Mouse (Mus musculus): ENCODE measurements around the gene Mmp23. TPM values are rescaled to one million over a fixed set of nuclear protein-coding genes. Genes with fewer than 3 reads are reported as not detected.
A peak's percentile ranks its signal among the peaks of the same experiment; 100 is the strongest.

Gene Mmp23
- polyA plus RNA-seq, 2 experiments = 19.8 to 34.7 TPM

GRCm38 (mm10) chr4:155605132-155605531, 48.1 kb downstream of the Mmp23 start:
- DNase-seq (ENCODE audit: low spot score) (no peak), ATAC-seq (ENCODE audit: low FRiP score, low read depth) (no peak)
- Histone ChIP-seq H3K4me1 (ENCODE audit: control insufficient read depth, insufficient read depth, low read length) (peaks cover 11% of the 10 kb centered on the region; the same call in 1 of the 2 replicates), H3K4me2 (replicated peaks; ENCODE audit: low read depth, low read length, severe bottlenecking) (no peak overlapping the region), H3K9me3 (ENCODE audit: control insufficient read depth, low read length) (no peaks in the 10 kb centered on the region), H3K27me3 (ENCODE audit: control insufficient read depth, insufficient read depth, low read length) (no peaks in the 10 kb centered on the region), H3K9ac (ENCODE audit: low read depth, low read length, severe bottlenecking) (no peak overlapping the region), H3K4me3 (replicated peaks; ENCODE audit: low read length) (no peak overlapping the region), H3K36me3 (ENCODE audit: control insufficient read depth, insufficient read depth, low read length) (peaks cover 16% of the 10 kb centered on the region), H3K27ac (replicated peaks; ENCODE audit: low read depth, low read length) (no peak overlapping the region)
- TF ChIP-seq POLR2A (IDR thresholded peaks at IDR 0.05; ENCODE audit: borderline replicate concordance, extremely low read depth, insufficient read depth, insufficient read length) = no peak
- 92% methylated on average over 4 of the region's 4 CpGs for WGBS

- DNase-seq (ENCODE audit: low spot score) (no peak), ATAC-seq (ENCODE audit: low FRiP score, low read depth) (no peak)
- WGBS = 96% methylated on average over 6 of the region's 6 CpGs
- no peak overlapping the region for H3K27ac ChIP-seq (replicated peaks; ENCODE audit: low read depth, low read length)
- no peaks in the 10 kb centered on the region for H3K9me3 ChIP-seq (ENCODE audit: control insufficient read depth, low read length)
- H3K4me3 ChIP-seq (replicated peaks; ENCODE audit: low read length) = no peak overlapping the region
- no peak overlapping the region for H3K4me2 ChIP-seq (replicated peaks; ENCODE audit: low read depth, low read length, severe bottlenecking)
- no peak overlapping the region for H3K9ac ChIP-seq (ENCODE audit: low read depth, low read length, severe bottlenecking)
- H3K27me3 ChIP-seq (ENCODE audit: control insufficient read depth, insufficient read depth, low read length) = no peaks in the 10 kb centered on the region
- peaks cover 11% of the 10 kb centered on the region; the same call in 1 of the 2 replicates for H3K4me1 ChIP-seq (ENCODE audit: control insufficient read depth, insufficient read depth, low read length)
- TF ChIP-seq POLR2A (IDR thresholded peaks at IDR 0.05; ENCODE audit: borderline replicate concordance, extremely low read depth, insufficient read depth, insufficient read length) = no peak
- H3K36me3 ChIP-seq (ENCODE audit: control insufficient read depth, insufficient read depth, low read length) = 0 out of 2 replicates have a peak, but pooled peaks cover 9% of the 10 kb centered on the region
Measured at GRCm38 (mm10) chr4:155603801-155604200, 49.4 kb downstream of the Mmp23 start.

- Histone ChIP-seq H3K27ac (replicated peaks; ENCODE audit: low read depth, low read length) (no peak overlapping the region), H3K4me2 (replicated peaks; ENCODE audit: low read depth, low read length, severe bottlenecking) (peak overlapping the region; percentile 79), H3K36me3 (ENCODE audit: control insufficient read depth, insufficient read depth, low read length) (0 out of 2 replicates have a peak, but pooled peaks cover 9% of the 10 kb centered on the region), H3K9ac (ENCODE audit: low read depth, low read length, severe bottlenecking) (peak overlapping the region; percentile 93), H3K4me3 (replicated peaks; ENCODE audit: low read length) (peak overlapping the region; percentile 85), H3K9me3 (ENCODE audit: control insufficient read depth, low read length) (no peaks in the 10 kb centered on the region), H3K4me1 (ENCODE audit: control insufficient read depth, insufficient read depth, low read length) (peaks cover 11% of the 10 kb centered on the region; the same call in 1 of the 2 replicates), H3K27me3 (ENCODE audit: control insufficient read depth, insufficient read depth, low read length) (no peaks in the 10 kb centered on the region)
- DNase-seq (ENCODE audit: low spot score) = no peak
- TF ChIP-seq POLR2A (IDR thresholded peaks at IDR 0.05; ENCODE audit: borderline replicate concordance, extremely low read depth, insufficient read depth, insufficient read length) = no peak
- ATAC-seq (ENCODE audit: low FRiP score, low read depth) = no peak
- WGBS = 89% methylated on average over 1 of the region's 1 CpGs
Measured at GRCm38 (mm10) chr4:155602753-155603152, 50.4 kb downstream of the Mmp23 start.

- peak overlapping the region; percentile 93 for H3K9ac ChIP-seq (ENCODE audit: low read depth, low read length, severe bottlenecking)
- peak overlapping the region; percentile 99 for H3K27ac ChIP-seq (replicated peaks; ENCODE audit: low read depth, low read length)
- TF ChIP-seq POLR2A (IDR thresholded peaks at IDR 0.05; ENCODE audit: borderline replicate concordance, extremely low read depth, insufficient read depth, insufficient read length) = no peak
- H3K4me3 ChIP-seq (replicated peaks; ENCODE audit: low read length) = peak overlapping the region; percentile 85
- WGBS = 4% methylated on average over 23 of the region's 31 CpGs
- DNase-seq (ENCODE audit: low spot score) (no peak), ATAC-seq (ENCODE audit: low FRiP score, low read depth) (peak; percentile 10)
- H3K4me1 ChIP-seq (ENCODE audit: control insufficient read depth, insufficient read depth, low read length) = peaks cover 11% of the 10 kb centered on the region; the same call in 1 of the 2 replicates
- no peaks in the 10 kb centered on the region for H3K27me3 ChIP-seq (ENCODE audit: control insufficient read depth, insufficient read depth, low read length)
- H3K36me3 ChIP-seq (ENCODE audit: control insufficient read depth, insufficient read depth, low read length) = 0 out of 2 replicates have a peak, but pooled peaks cover 9% of the 10 kb centered on the region
- no peaks in the 10 kb centered on the region for H3K9me3 ChIP-seq (ENCODE audit: control insufficient read depth, low read length)
- H3K4me2 ChIP-seq (replicated peaks; ENCODE audit: low read depth, low read length, severe bottlenecking) = peak overlapping the region; percentile 79
Measured at GRCm38 (mm10) chr4:155601997-155602456, 51.2 kb downstream of the Mmp23 start.

- no peaks in the 10 kb centered on the region for H3K27me3 ChIP-seq (ENCODE audit: control insufficient read depth, insufficient read depth, low read length)
- peaks cover 11% of the 10 kb centered on the region; the same call in 1 of the 2 replicates for H3K4me1 ChIP-seq (ENCODE audit: control insufficient read depth, insufficient read depth, low read length)
- peak; percentile 66; the same call in 1 of the 2 replicates for TF ChIP-seq POLR2A (IDR thresholded peaks at IDR 0.05; ENCODE audit: borderline replicate concordance, extremely low read depth, insufficient read depth, insufficient read length)
- peak; percentile 92 for DNase-seq (ENCODE audit: low spot score)
- H3K9ac ChIP-seq (ENCODE audit: low read depth, low read length, severe bottlenecking) = peak within 1 kb of the TSS; percentile 93
- 2% methylated on average over 53 of the region's 65 CpGs for WGBS
- H3K9me3 ChIP-seq (ENCODE audit: control insufficient read depth, low read length) = no peaks in the 10 kb centered on the region
- peak within 1 kb of the TSS; percentile 85 for H3K4me3 ChIP-seq (replicated peaks; ENCODE audit: low read length)
- 0 out of 2 replicates have a peak, but pooled peaks cover 9% of the 10 kb centered on the region for H3K36me3 ChIP-seq (ENCODE audit: control insufficient read depth, insufficient read depth, low read length)
- H3K27ac ChIP-seq (replicated peaks; ENCODE audit: low read depth, low read length) = peak within 1 kb of the TSS; percentile 99
- peak within 1 kb of the TSS; percentile 79 for H3K4me2 ChIP-seq (replicated peaks; ENCODE audit: low read depth, low read length, severe bottlenecking)
- ATAC-seq (ENCODE audit: low FRiP score, low read depth) = peak; percentile 95
Measured at GRCm38 (mm10) chr4:155601091-155601996, 51.8 kb downstream of the Mmp23 start, which contains the start of gene Slc35e2. Gene Slc35e2, plus strand, starts transcription at chr4:155601416.

Other genes starting within 250 kb of the Mmp23 start
- gene Cfap74, start 244.2 kb downstream of the Mmp23 start, polyA plus RNA-seq (2012; rRNA removed) = 5.2 and 5.9 TPM in 2 replicates
- gene Cfap74, start 244.2 kb downstream of the Mmp23 start, polyA plus RNA-seq (2014; fragmentation: Nextera tagmentation; extraction: Ambion mirVana) = 4.7 and 5.2 TPM in 2 replicates
- gene Tmem52, start 184.3 kb downstream of the Mmp23 start, polyA plus RNA-seq (2012; rRNA removed) = 0.42 and 0.50 TPM in 2 replicates
- gene Tmem52, start 184.3 kb downstream of the Mmp23 start, polyA plus RNA-seq (2014; fragmentation: Nextera tagmentation; extraction: Ambion mirVana) = not detected in 2 replicates
- 511 and 686 TPM in 2 replicates for gene Gnb1, start 162.0 kb downstream of the Mmp23 start, polyA plus RNA-seq (2012; rRNA removed)
- gene Gnb1, start 162.0 kb downstream of the Mmp23 start, polyA plus RNA-seq (2014; fragmentation: Nextera tagmentation; extraction: Ambion mirVana) = 440 and 493 TPM in 2 replicates
- gene Nadk, start 91.0 kb downstream of the Mmp23 start, polyA plus RNA-seq (2012; rRNA removed) = 78.8 and 91.2 TPM in 2 replicates
- gene Nadk, start 91.0 kb downstream of the Mmp23 start, polyA plus RNA-seq (2014; fragmentation: Nextera tagmentation; extraction: Ambion mirVana) = 87.9 and 97.1 TPM in 2 replicates
- gene Slc35e2, start 52.0 kb downstream of the Mmp23 start, polyA plus RNA-seq (2012; rRNA removed) = 10.9 and 13.8 TPM in 2 replicates
- gene Slc35e2, start 52.0 kb downstream of the Mmp23 start, polyA plus RNA-seq (2014; fragmentation: Nextera tagmentation; extraction: Ambion mirVana) = 8.5 and 10.8 TPM in 2 replicates
- 45.3 and 65.6 TPM in 2 replicates for gene Cdk11b, start 28.5 kb downstream of the Mmp23 start, polyA plus RNA-seq (2012; rRNA removed)
- 53.9 and 60.1 TPM in 2 replicates for gene Cdk11b, start 28.5 kb downstream of the Mmp23 start, polyA plus RNA-seq (2014; fragmentation: Nextera tagmentation; extraction: Ambion mirVana)
- not detected in 2 replicates for gene Gm10563, start 8.0 kb downstream of the Mmp23 start, polyA plus RNA-seq (2012; rRNA removed)
- gene Gm10563, start 8.0 kb downstream of the Mmp23 start, polyA plus RNA-seq (2014; fragmentation: Nextera tagmentation; extraction: Ambion mirVana) = not detected in 2 replicates
- 77.4 and 97.5 TPM in 2 replicates for gene Mib2, start 15.8 kb upstream of the Mmp23 start, polyA plus RNA-seq (2012; rRNA removed)
- gene Mib2, start 15.8 kb upstream of the Mmp23 start, polyA plus RNA-seq (2014; fragmentation: Nextera tagmentation; extraction: Ambion mirVana) = 29.5 and 32.1 TPM in 2 replicates
- 31.0 and 46.5 TPM in 2 replicates for gene Fndc10, start 41.0 kb upstream of the Mmp23 start, polyA plus RNA-seq (2012; rRNA removed)
- 8.1 and 9.4 TPM in 2 replicates for gene Fndc10, start 41.0 kb upstream of the Mmp23 start, polyA plus RNA-seq (2014; fragmentation: Nextera tagmentation; extraction: Ambion mirVana)
- gene Ssu72, start 51.4 kb upstream of the Mmp23 start, polyA plus RNA-seq (2012; rRNA removed) = 105 and 115 TPM in 2 replicates
- gene Ssu72, start 51.4 kb upstream of the Mmp23 start, polyA plus RNA-seq (2014; fragmentation: Nextera tagmentation; extraction: Ambion mirVana) = 131 and 135 TPM in 2 replicates
- 3.7 and 4.0 TPM in 2 replicates for gene Tmem240, start 81.4 kb upstream of the Mmp23 start, polyA plus RNA-seq (2012; rRNA removed)
- 0.88 and 1.1 TPM in 2 replicates for gene Tmem240, start 81.4 kb upstream of the Mmp23 start, polyA plus RNA-seq (2014; fragmentation: Nextera tagmentation; extraction: Ambion mirVana)
- gene Atad3a, start 107.7 kb upstream of the Mmp23 start, polyA plus RNA-seq (2012; rRNA removed) = 117 and 135 TPM in 2 replicates
- 84.8 and 85.2 TPM in 2 replicates for gene Atad3a, start 107.7 kb upstream of the Mmp23 start, polyA plus RNA-seq (2014; fragmentation: Nextera tagmentation; extraction: Ambion mirVana)
- gene Vwa1, start 121.3 kb upstream of the Mmp23 start, polyA plus RNA-seq (2012; rRNA removed) = 12.4 and 14.9 TPM in 2 replicates
- gene Vwa1, start 121.3 kb upstream of the Mmp23 start, polyA plus RNA-seq (2014; fragmentation: Nextera tagmentation; extraction: Ambion mirVana) = 11.9 and 13.9 TPM in 2 replicates
- 2.0 and 2.6 TPM in 2 replicates for gene Tmem88b, start 132.5 kb upstream of the Mmp23 start, polyA plus RNA-seq (2012; rRNA removed)
- 0.48 and 0.67 TPM in 2 replicates for gene Tmem88b, start 132.5 kb upstream of the Mmp23 start, polyA plus RNA-seq (2014; fragmentation: Nextera tagmentation; extraction: Ambion mirVana)
- 0.23 TPM in 1 of 2 replicates, not detected in the other for gene Ankrd65, start 137.1 kb upstream of the Mmp23 start, polyA plus RNA-seq (2012; rRNA removed)
- not detected in 2 replicates for gene Ankrd65, start 137.1 kb upstream of the Mmp23 start, polyA plus RNA-seq (2014; fragmentation: Nextera tagmentation; extraction: Ambion mirVana)
- gene Mrpl20, start 149.5 kb upstream of the Mmp23 start, polyA plus RNA-seq (2012; rRNA removed) = 72.2 and 97.5 TPM in 2 replicates
- gene Mrpl20, start 149.5 kb upstream of the Mmp23 start, polyA plus RNA-seq (2014; fragmentation: Nextera tagmentation; extraction: Ambion mirVana) = 199 and 215 TPM in 2 replicates
- gene Ccnl2, start 159.1 kb upstream of the Mmp23 start, polyA plus RNA-seq (2012; rRNA removed) = 273 and 304 TPM in 2 replicates
- 190 and 199 TPM in 2 replicates for gene Ccnl2, start 159.1 kb upstream of the Mmp23 start, polyA plus RNA-seq (2014; fragmentation: Nextera tagmentation; extraction: Ambion mirVana)
- gene Aurkaip1, start 177.9 kb upstream of the Mmp23 start, polyA plus RNA-seq (2012; rRNA removed) = 112 and 114 TPM in 2 replicates
- 126 and 129 TPM in 2 replicates for gene Aurkaip1, start 177.9 kb upstream of the Mmp23 start, polyA plus RNA-seq (2014; fragmentation: Nextera tagmentation; extraction: Ambion mirVana)
- gene Mxra8, start 186.3 kb upstream of the Mmp23 start, polyA plus RNA-seq (2012; rRNA removed) = 218 and 302 TPM in 2 replicates
- 109 and 120 TPM in 2 replicates for gene Mxra8, start 186.3 kb upstream of the Mmp23 start, polyA plus RNA-seq (2014; fragmentation: Nextera tagmentation; extraction: Ambion mirVana)
- gene Dvl1, start 194.0 kb upstream of the Mmp23 start, polyA plus RNA-seq (2012; rRNA removed) = 92.9 and 131 TPM in 2 replicates
- gene Dvl1, start 194.0 kb upstream of the Mmp23 start, polyA plus RNA-seq (2014; fragmentation: Nextera tagmentation; extraction: Ambion mirVana) = 17.4 and 18.8 TPM in 2 replicates
- gene Tas1r3, start 210.0 kb upstream of the Mmp23 start, polyA plus RNA-seq (2012; rRNA removed) = 0.31 and 0.51 TPM in 2 replicates
- 0.32 and 0.37 TPM in 2 replicates for gene Tas1r3, start 210.0 kb upstream of the Mmp23 start, polyA plus RNA-seq (2014; fragmentation: Nextera tagmentation; extraction: Ambion mirVana)
- 15.0 and 20.5 TPM in 2 replicates for gene Cptp, start 216.1 kb upstream of the Mmp23 start, polyA plus RNA-seq (2012; rRNA removed)
- gene Cptp, start 216.1 kb upstream of the Mmp23 start, polyA plus RNA-seq (2014; fragmentation: Nextera tagmentation; extraction: Ambion mirVana) = 16.3 and 19.2 TPM in 2 replicates
- 57.4 and 60.7 TPM in 2 replicates for gene Ints11, start 216.2 kb upstream of the Mmp23 start, polyA plus RNA-seq (2012; rRNA removed)
- 63.7 and 75.4 TPM in 2 replicates for gene Ints11, start 216.2 kb upstream of the Mmp23 start, polyA plus RNA-seq (2014; fragmentation: Nextera tagmentation; extraction: Ambion mirVana)
- gene Pusl1, start 238.4 kb upstream of the Mmp23 start, polyA plus RNA-seq (2012; rRNA removed) = 95.7 and 125 TPM in 2 replicates
- 54.9 and 57.2 TPM in 2 replicates for gene Pusl1, start 238.4 kb upstream of the Mmp23 start, polyA plus RNA-seq (2014; fragmentation: Nextera tagmentation; extraction: Ambion mirVana)
- 33.8 and 41.6 TPM in 2 replicates for gene Acap3, start 238.4 kb upstream of the Mmp23 start, polyA plus RNA-seq (2012; rRNA removed)
- 19.8 and 22.6 TPM in 2 replicates for gene Acap3, start 238.4 kb upstream of the Mmp23 start, polyA plus RNA-seq (2014; fragmentation: Nextera tagmentation; extraction: Ambion mirVana)